Mouse (Mus musculus) MEL (cell line): ENCODE measurements around the gene Wnt2b. TPM values are rescaled to one million over a fixed set of nuclear protein-coding genes. Genes with fewer than 3 reads are reported as not detected.

Experiments
- DNase-seq: peaks from one replicate; pipeline ENCODE4 v3.0.0; 2011; ENCODE audit warnings: low read depth, low spot score
- H3K27ac ChIP-seq: 2 replicates; pipeline ENCODE4 v1.5.1; 2012; ENCODE audit warnings: low read depth, mild to moderate bottlenecking, control low read depth, low read length, moderate library complexity; ENCODE audit not compliant: control insufficient read depth
- H3K27me3 ChIP-seq, 2 experiments: fragments of 150-350 bp in 1 of 2; sonication (generic) in 1 of 2; 2 replicates each; pipeline ENCODE4 v1.6.1; 2012; ENCODE audit warnings: low read length in 2 of 2, mild to moderate bottlenecking in 2 of 2, improper control_type of control experiment in 1 of 2, moderate library complexity in 1 of 2; ENCODE audit not compliant: insufficient read depth in 2 of 2, control insufficient read depth in 1 of 2
- H3K36me3 ChIP-seq, 2 experiments: 2 replicates each; pipeline ENCODE4 v1.6.1; 2012 to 2014; ENCODE audit warnings: low read length in 2 of 2, improper control_type of control experiment in 1 of 2, inconsistent platforms in 1 of 2, mild to moderate bottlenecking in 1 of 2; ENCODE audit not compliant: insufficient read depth in 2 of 2, control insufficient read depth in 1 of 2
- H3K4me1 ChIP-seq, 2 experiments: fragments of 150-350 bp in 1 of 2; sonication (generic) in 1 of 2; 2 replicates each; pipeline ENCODE4 v1.6.1; 2012; ENCODE audit warnings: low read length in 2 of 2, improper control_type of control experiment in 1 of 2, mild to moderate bottlenecking in 1 of 2; ENCODE audit not compliant: insufficient read depth in 2 of 2, control insufficient read depth in 1 of 2
- H3K4me3 ChIP-seq, 2 experiments: fragments of 150-350 bp in 1 of 2; sonication (generic) in 1 of 2; 2 replicates each; pipeline ENCODE4 v1.5.1; 2012; ENCODE audit warnings: low read depth in 2 of 2, low read length in 2 of 2, mild to moderate bottlenecking in 2 of 2, moderate library complexity in 2 of 2, control low read depth in 1 of 2, improper control_type of control experiment in 1 of 2; ENCODE audit not compliant: control insufficient read depth in 1 of 2, insufficient read depth in 1 of 2
- H3K79me2 ChIP-seq: 2 replicates; pipeline ENCODE4 v1.6.1; 2012; ENCODE audit warnings: mild to moderate bottlenecking, low read length, moderate library complexity; ENCODE audit not compliant: control insufficient read depth, poor library complexity, insufficient read depth
- H3K9ac ChIP-seq: 2 replicates; pipeline ENCODE4 v1.6.1; 2012; ENCODE audit warnings: low read depth, mild to moderate bottlenecking, control low read depth, low read length, moderate library complexity; ENCODE audit not compliant: control insufficient read depth, poor library complexity, severe bottlenecking
- H3K9me3 ChIP-seq: fragments of 150-350 bp; sonication (generic); replicated peaks from 2 replicates; pipeline ENCODE4 v1.6.1; 2012; ENCODE audit warnings: mild to moderate bottlenecking, low read length, improper control_type of control experiment, moderate library complexity; ENCODE audit not compliant: insufficient read depth
- CTCF ChIP-seq, 3 experiments: IDR thresholded peaks in 2 of 3; conservative IDR thresholded peaks in 1 of 3; 2 replicates each; pipeline ENCODE4 v1.5.1; 2011 to 2012; ENCODE audit warnings: low read length in 3 of 3, low read depth in 2 of 3, mild to moderate bottlenecking in 2 of 3, improper control_type of control experiment in 1 of 3, inconsistent platforms in 1 of 3, mixed read lengths in 1 of 3, moderate library complexity in 1 of 3; ENCODE audit not compliant: control insufficient read depth in 1 of 3, insufficient read depth in 1 of 3, poor library complexity in 1 of 3, severe bottlenecking in 1 of 3
- GABPA ChIP-seq: IDR thresholded peaks from 2 replicates; pipeline ENCODE4 v1.6.1; 2012; ENCODE audit warnings: low read depth, mild to moderate bottlenecking, inconsistent platforms, low read length, improper control_type of control experiment, moderate library complexity
- GATA1 ChIP-seq: IDR thresholded peaks from 2 replicates; pipeline ENCODE4 v1.6.1; 2011; ENCODE audit warnings: low read depth, low read length, improper control_type of control experiment
- HCFC1 ChIP-seq: IDR thresholded peaks from 2 replicates; pipeline ENCODE4 v1.6.1; 2012; ENCODE audit warnings: low read depth, mild to moderate bottlenecking, inconsistent platforms, low read length, improper control_type of control experiment, moderate library complexity
- JUND ChIP-seq: IDR thresholded peaks from 2 replicates; pipeline ENCODE4 v1.6.1; 2011; ENCODE audit warnings: low read depth, mild to moderate bottlenecking, improper control_type of control experiment, low read length
- KAT2A ChIP-seq: conservative IDR thresholded peaks from 2 replicates; pipeline ENCODE4 v1.6.1; 2012; ENCODE audit warnings: low read depth, low read length, improper control_type of control experiment, inconsistent platforms
- MAFK ChIP-seq: IDR thresholded peaks from 2 replicates; pipeline ENCODE4 v1.6.1; 2011; ENCODE audit warnings: low read depth, mild to moderate bottlenecking, low read length, improper control_type of control experiment, borderline replicate concordance
- MYC ChIP-seq: IDR thresholded peaks from 2 replicates; pipeline ENCODE4 v1.6.1; 2011; ENCODE audit warnings: low read depth, mild to moderate bottlenecking, low read length, improper control_type of control experiment, moderate library complexity
- NRF1 ChIP-seq: IDR thresholded peaks from 2 replicates; pipeline ENCODE4 v1.6.1; 2014; ENCODE audit warnings: low read depth, mild to moderate bottlenecking, inconsistent platforms, low read length, improper control_type of control experiment, moderate library complexity; ENCODE audit not compliant: poor library complexity, insufficient read depth, severe bottlenecking
- POLR2A ChIP-seq, 2 experiments: IDR thresholded peaks; 2 replicates each; pipeline ENCODE4 v1.6.1; 2011 to 2012; ENCODE audit warnings: low read length in 2 of 2, mild to moderate bottlenecking in 2 of 2, control low read depth in 1 of 2, improper control_type of control experiment in 1 of 2, low read depth in 1 of 2, moderate library complexity in 1 of 2; ENCODE audit not compliant: control insufficient read depth in 1 of 2, insufficient read depth in 1 of 2, poor library complexity in 1 of 2
- POLR2AphosphoS2 ChIP-seq: IDR thresholded peaks from 2 replicates; pipeline ENCODE4 v1.6.1; 2011; ENCODE audit warnings: low read length, improper control_type of control experiment
- POLR2AphosphoS5 ChIP-seq: IDR thresholded peaks from 2 replicates; pipeline ENCODE4 v1.6.1; 2012; ENCODE audit warnings: low read depth, borderline replicate concordance, mild to moderate bottlenecking, inconsistent platforms, low read length, moderate library complexity, mixed read lengths
- SIN3A ChIP-seq: IDR thresholded peaks from 2 replicates; pipeline ENCODE4 v1.6.1; 2012; ENCODE audit warnings: low read length, improper control_type of control experiment, inconsistent platforms
- ZNF384 ChIP-seq: IDR thresholded peaks from 2 replicates; pipeline ENCODE4 v1.6.1; 2012; ENCODE audit warnings: low read depth, mild to moderate bottlenecking, inconsistent platforms, low read length, improper control_type of control experiment
- polyA plus RNA-seq, 2 experiments: library from polyadenylated mRNA; stranded (reverse) in 1 of 2; unstranded in 1 of 2; fragments of >175 nt in 1 of 2; fragments of >200 nt in 1 of 2; gene quantifications; 2 replicates each; pipeline versions ENCODE4 v1.2.1 to v1.2.4; 2012; ENCODE audit warnings: low replicate concordance in 2 of 2, low read depth in 1 of 2; ENCODE audit not compliant: insufficient read length in 2 of 2, insufficient read depth in 1 of 2, missing spikeins in 1 of 2
- total RNA-seq: library from RNA; depleted of rRNA; stranded (reverse); fragments of 300-350 nt; gene quantifications from 2 replicates; pipeline ENCODE4 v1.2.3, GENCODE M21; 2012

Wnt2b gene
- total and polyA plus RNA-seq, 3 experiments = 0.31 TPM; not detected in 2

- Histone ChIP-seq H3K79me2 (no peaks in the 10 kb centered on the region), H3K27ac (no peak overlapping the region), H3K9ac (no peak overlapping the region), H3K4me3 (no peak overlapping the region), H3K27me3 (no peaks in the 10 kb centered on the region), H3K36me3 (no peaks in the 10 kb centered on the region; a peak in 1 of 4 replicates), H3K4me1 (no peaks in the 10 kb centered on the region; a peak in 1 of 4 replicates), H3K9me3 (no peaks in the 10 kb centered on the region)
- no peak for DNase-seq
- TF ChIP-seq KAT2A (no peak), POLR2A (IDR thresholded peaks at IDR 0.05; ENCODE audit: control insufficient read depth in 1 of 2, insufficient read depth in 1 of 2, low read depth in 1 of 2, low read length in 2 of 2, poor library complexity in 1 of 2) (no peak), ZNF384 (no peak), POLR2AphosphoS2 (no peak), MAFK (no peak), JUND (no peak), POLR2AphosphoS5 (no peak)
- TF ChIP-seq, all 39 proteins: peak for 0
Measured at GRCm38 (mm10) chr3:104962866-104963265, 1.1 kb upstream of the Wnt2b start.

- Histone ChIP-seq H3K9ac (no peak overlapping the region), H3K27ac (no peak overlapping the region)
- DNase-seq = no peak
- no peak for TF ChIP-seq JUND
- no peak for TF ChIP-seq GATA1
- TF ChIP-seq HCFC1 = no peak
- no peak for TF ChIP-seq NRF1
- TF ChIP-seq SIN3A = no peak
- TF ChIP-seq CTCF (IDR thresholded peaks at IDR 0.05 in 2 of 3, conservative IDR thresholded peaks at IDR 0.05 in 1 of 3; ENCODE audit: control insufficient read depth in 1 of 3, insufficient read depth in 1 of 3, low read depth in 2 of 3, low read length in 3 of 3, poor library complexity in 1 of 3, severe bottlenecking in 1 of 3) = no peak
- TF ChIP-seq MYC = no peak
- TF ChIP-seq GABPA = no peak
- TF ChIP-seq, all 39 proteins: peak for 0
- H3K36me3 ChIP-seq = no peaks in the 10 kb centered on the region; a peak in 1 of 4 replicates
- H3K27me3 ChIP-seq = no peaks in the 10 kb centered on the region
- H3K4me1 ChIP-seq = no peaks in the 10 kb centered on the region; a peak in 1 of 4 replicates
- H3K9me3 ChIP-seq = no peaks in the 10 kb centered on the region
- no peak overlapping the region for H3K4me3 ChIP-seq
- H3K79me2 ChIP-seq = no peaks in the 10 kb centered on the region
Measured at GRCm38 (mm10) chr3:104962141-104962611, 455 bp upstream of the Wnt2b start.
